Mouse (Mus musculus): ENCODE data around the gene Cyp2c23.

The Cyp2c23 gene

DNA sequence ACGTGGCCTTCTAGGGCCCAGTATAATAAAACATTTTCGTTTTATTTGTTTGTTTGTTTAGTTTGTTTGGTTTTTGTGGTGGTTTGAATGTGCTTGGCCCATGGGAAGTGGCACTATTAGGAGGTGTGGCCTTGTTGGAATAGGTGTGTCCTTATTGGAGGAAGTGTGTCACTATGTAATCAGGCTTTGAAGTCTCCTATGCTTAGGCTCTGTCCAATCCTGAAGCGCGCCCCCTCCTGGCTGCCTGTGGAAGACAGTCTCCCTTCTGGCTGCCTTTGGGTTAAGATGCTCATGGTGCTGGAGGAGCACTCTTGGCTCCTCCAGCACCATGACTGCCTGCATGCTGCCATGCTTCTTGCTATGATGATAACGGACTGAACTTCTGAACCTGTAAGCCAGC, 5.9 kb downstream of the Cyp2c23 start:
- no peak for DNase-seq (ENCODE audit: low read depth)

DNA sequence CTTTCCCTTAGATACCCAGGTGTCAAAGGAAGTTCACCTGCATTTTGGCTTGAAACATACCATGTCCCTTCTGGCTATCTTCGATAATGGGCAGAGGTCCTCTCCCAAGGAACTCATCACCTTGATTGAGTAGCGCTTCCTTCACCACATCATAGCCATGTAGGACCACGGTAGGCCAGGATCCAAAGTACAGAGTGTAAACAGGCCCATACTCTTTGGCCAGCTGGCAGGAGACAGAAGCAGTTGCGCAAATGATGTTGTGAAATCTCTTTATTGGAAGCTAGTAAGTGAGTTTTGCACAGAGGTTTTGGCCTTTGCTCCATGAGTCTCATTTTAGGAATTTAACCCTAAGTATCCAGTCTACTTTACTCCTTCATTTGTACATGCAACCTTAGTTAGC, 7.5 kb downstream of the Cyp2c23 start:
- no peak for DNase-seq (ENCODE audit: low read depth)

DNA sequence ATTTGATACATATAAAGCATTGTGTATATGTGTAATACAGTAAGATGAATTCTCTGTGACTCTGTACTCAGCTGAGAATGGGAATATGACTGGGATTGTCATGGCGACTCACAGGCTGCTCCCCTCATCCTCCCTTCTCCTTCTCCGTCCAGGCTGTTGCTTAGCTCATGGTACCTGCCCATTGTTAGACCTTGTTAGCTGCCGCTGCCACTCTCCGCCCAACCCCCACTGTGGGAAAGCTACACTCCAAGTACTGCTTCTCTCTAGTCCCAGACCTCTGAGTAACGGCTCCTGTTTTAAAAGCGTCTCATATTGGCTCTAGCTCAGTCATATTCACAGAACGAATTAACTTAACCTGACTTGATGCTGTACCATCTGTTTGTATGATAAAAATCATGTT, 9.3 kb downstream of the Cyp2c23 start:
- no peak for DNase-seq (ENCODE audit: low read depth)

DNA sequence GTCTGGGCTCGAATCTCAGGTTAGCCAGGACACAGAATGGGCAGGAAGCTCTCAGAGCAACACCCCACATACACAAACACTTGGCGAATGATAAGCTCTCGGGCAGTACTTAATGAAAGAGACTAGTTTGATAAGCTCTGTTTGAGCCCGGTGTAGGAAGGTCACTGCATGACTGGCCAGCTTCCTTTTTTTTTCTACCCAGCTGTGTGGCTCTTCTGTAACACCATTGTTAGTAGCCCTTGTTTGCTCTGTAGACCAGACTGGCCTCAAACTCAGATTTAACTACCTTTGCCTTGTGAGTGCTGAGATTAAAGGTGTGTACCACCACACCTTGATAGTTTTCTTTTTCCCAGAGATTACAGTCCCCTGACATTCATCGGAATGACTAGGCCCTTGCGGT, 15.1 kb downstream of the Cyp2c23 start:
- DNase-seq (ENCODE audit: low read depth), result no peak

DNA sequence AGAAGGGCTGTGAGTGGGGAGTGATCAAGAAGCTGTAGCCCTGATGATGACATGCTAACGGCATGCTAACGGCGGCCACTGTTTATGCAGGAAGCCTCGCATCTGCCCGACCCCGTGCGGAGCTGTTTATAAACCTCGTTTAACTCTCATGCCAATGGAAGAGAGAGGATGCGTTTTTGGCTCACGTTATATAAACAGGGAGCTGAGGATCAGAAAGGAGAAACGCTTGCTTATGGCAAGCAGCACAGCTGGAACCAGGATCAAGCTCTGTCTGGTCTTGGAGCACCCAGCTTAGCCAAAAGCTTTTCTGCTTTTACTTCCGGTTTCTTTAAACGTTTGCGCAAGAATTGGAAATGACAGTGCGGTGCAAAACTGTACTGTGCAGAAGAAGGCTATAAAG, 20.2 kb downstream of the Cyp2c23 start:
- DNase-seq (ENCODE audit: low read depth), result peak; percentile 8

DNA sequence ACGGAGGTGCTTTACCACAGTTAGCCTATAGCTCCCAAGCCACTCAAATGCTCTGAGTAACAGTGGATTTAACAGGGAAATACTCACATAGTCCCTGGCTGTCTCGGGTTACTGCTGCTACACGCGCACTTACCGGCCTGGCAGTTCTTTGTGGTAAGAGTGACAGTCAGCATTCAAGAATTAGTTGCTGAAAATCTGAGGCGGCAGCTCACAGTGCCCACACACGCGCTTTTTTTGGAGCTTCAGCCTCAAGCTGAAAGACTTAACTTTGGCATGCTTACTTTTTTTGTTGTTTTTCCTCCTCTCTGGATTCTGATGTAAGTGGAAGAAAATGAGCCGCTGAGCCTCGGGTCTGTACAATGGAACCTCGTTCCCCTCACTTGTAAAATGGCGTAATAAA, 21.8 kb downstream of the Cyp2c23 start:
- no peak for DNase-seq (ENCODE audit: low read depth)

DNA sequence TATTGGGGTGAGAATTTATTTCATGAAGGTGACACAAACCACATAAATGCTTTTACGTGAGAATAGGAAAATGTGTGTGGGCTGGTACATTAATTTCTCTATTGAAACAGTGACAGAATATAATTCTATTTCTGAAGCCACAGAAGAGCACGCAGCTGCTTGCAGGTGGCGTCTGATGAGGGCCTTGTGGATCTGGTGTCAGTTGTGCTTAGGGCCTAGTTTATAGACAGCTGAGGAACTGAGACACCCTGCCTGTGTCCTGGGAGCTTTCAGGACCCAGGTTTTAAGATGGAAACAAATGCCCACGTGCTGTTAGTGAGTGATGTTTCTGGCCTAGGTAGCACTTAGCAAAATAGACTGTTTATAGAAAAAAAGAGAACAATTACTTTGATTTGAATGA, 24.0 kb downstream of the Cyp2c23 start:
- no peak for DNase-seq (ENCODE audit: low read depth)

DNA sequence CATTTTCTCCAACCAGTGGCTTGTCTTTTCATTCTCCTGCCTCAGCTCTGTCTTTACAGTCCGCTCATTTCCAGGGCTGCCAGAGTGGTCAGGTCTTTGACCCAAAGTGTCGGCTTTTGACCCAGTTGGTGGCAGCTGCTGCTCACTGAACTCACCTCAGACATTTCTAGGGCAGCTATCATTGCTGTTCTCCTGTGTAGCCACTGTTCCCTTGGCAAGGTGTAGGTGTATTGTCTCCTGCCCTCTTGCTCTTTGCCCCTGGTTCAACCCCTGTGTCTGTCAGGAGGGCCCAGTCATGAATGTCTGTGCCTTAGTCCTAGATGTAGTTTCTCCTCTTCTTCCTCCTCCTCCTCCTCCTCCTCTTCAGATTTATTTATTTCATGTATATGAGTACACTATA, 24.7 kb downstream of the Cyp2c23 start:
- DNase-seq (ENCODE audit: low read depth), result no peak

DNA sequence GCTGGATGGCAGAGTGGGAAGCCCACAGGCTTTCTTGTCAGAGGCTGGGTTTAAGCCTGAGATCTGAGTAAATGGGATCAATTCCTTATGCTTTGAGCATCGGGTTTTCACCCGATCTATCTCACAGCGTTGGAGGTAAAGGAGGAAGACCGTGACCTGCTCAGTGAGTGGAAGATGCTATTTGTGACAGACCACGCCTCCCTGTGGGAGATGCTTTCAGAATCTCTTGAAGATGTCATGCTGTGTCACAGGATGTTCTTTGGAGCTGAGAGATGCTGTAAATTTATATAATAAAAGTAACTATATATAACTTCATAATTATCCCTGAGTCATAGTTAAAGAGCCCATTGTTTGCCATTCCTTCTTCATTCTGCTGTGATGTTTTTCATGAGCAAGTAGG, 28.3 kb downstream of the Cyp2c23 start:
- DNase-seq (ENCODE audit: low read depth), result no peak

DNA sequence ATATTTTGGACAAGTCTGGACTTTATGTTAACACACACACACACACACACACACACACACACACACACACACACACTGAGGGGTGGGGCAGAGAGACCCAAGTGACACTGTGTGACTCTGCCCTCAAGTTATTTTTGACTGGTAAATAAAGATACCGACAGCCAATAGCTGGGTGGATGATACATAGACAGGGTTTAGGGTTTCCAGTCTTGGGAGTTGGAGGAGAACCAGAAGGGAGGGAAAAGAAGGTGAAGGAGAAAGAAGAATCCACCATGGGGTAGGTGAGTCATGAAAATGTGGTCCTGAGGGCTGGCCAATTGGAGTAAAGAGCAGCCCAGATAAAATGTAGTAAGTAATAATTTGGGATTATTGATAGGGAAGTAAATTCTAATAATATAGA, 28.9 kb downstream of the Cyp2c23 start:
- no peak for DNase-seq (ENCODE audit: low read depth)

DNA sequence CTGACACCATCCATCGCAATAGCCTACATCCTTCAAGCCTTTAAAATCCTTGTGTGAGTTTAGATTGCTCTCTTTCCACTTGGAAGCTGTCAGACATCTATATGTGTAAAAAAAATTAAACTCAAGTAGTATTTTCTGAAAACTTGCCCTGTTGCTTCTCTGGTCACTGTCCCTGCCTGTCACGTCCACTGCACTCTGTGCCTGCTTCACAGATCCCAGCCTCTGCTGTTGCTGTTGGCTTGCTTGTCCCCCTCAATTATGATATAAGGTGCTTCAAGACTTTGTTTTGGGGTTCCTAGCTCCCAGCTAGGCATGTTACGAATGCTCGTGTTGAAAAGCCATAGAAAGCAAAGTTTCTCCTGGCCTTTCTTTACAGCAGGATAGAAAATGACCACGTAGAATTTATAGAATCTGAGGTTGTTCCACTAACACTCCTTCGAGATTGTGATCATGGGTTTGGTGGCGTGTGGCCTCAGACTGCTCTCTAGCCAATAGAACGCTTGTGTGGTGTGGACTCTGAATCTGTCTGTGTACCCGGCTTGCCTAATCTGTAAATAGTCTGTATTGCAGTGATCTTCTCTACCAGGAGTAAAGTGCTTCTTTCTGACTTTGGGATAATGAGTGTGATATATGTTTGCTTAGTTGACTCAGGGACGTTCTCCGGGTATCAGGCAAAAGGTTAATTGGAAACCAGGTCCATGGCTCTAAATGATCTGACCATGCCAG, 30.0 kb downstream of the Cyp2c23 start:
- no peak for DNase-seq (ENCODE audit: low read depth)

DNA sequence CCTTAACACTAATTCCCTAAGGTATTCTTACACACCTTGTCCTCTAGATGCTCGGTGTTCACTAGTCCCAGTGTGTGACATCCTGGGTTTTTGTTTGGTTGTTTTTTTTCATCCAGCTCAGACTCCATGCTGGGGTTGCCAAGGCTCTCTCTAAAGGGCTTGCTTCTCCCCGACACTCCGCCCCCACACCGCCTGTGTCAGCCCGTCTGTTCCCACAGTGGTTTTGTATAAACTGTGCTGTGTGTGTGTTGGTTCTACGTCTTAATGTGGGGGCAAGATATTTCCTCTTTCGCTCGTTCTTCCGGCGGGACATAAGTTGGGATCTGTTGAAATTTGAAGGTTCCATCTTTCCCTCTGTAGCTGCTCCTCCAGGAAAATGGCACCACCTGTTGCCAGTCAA, 30.9 kb downstream of the Cyp2c23 start:
- DNase-seq (ENCODE audit: low read depth), result no peak

DNA sequence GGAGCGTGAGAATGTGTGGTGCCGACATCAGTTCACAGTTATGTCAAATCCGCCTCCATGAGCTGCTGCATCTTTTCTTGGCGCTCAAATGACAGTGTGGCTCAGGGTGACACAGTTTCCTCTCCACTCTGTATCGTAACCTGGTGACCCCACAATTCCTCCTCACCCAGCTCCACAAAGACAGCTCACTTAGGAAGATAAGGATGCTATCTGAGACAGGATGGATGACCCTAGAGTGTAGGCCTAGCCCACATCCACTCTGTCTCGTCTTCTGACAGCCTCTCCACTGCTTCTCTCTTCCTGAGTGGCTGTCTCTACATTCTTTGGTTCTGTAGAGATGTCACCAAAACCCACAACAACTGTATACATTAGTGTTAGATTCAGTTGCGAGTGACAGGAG, 33.6 kb downstream of the Cyp2c23 start:
- DNase-seq (ENCODE audit: low read depth), result no peak

DNA sequence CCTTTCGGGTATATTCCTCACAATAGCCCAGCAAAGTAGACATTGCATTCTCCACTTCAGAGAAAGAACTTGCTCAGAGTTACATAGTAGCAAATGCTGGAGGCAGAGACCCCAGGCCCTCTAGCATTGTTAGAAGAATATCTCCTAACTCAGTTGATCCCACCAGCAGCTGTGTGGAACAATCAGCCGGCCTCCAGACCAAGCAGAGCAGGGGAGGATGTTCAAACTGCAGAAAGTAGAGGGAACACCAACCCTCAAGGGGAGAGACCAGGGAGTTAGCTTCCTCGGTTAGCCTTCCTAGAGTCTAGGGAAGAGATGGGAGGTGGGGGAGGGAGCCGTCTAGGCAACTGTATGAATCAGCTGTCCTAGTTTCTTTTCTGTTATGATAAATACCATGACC, 36.5 kb downstream of the Cyp2c23 start:
- no peak for DNase-seq (ENCODE audit: low read depth)

DNA sequence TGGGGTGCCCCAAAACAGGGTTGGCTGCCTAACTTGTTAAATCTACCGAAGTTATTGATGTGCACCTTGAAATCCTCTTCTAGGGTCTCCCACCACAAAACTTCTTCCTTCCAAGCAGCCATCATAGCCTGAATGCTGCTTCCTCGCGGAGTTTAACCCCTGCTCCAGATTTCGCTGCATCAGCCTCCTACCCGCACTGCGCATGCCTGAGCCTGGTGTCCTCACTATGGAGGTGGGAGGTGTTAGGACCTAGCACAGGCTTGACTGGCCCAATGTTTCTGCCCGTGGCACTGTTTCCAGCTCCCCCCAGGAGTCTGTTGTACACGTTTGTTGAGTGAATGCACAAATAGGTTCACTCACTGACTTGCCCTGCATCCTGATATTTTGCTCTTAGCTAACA, 38.6 kb downstream of the Cyp2c23 start:
- DNase-seq (ENCODE audit: low read depth), result no peak

DNA sequence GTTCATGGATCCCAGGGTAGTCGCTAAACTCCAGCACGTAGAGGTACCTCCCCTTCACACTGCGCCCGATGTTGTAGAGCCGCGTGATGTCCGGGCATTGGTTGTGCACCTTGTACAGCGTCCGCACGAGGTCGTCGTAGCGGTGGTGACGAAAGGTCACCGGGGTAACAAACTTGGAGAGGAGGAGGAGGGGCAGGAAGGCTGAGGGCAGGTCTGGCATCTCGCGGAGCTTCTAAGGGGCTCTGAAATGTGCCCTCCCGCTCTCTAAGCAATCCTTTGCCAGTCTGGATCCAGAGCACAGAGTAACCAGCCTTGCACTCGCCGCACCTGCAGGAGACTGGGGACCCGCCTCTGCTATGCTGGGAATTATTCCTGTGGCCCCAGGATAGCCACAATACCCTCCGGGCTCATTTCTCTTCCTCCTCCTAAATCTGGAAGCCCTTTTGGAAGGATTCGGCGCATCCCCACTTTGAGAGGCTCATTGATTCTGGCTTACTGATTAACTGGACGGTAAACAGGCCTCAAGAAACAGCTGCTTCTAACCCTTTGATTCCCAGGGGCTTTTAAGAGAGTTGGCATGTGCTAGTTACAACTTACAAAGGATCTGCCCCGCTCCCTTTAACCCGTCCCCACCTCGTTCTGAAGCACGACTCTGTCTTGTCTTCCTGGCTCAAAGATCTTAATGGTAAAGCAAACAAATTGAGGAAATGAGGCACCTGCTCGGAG, 42.8 kb downstream of the Cyp2c23 start, which contains the start of gene Cpn1:
Gene Cpn1, minus strand, starts transcription at position 488 of the 726 bp plus-strand sequence.
- DNase-seq (ENCODE audit: low read depth), result no peak

DNA sequence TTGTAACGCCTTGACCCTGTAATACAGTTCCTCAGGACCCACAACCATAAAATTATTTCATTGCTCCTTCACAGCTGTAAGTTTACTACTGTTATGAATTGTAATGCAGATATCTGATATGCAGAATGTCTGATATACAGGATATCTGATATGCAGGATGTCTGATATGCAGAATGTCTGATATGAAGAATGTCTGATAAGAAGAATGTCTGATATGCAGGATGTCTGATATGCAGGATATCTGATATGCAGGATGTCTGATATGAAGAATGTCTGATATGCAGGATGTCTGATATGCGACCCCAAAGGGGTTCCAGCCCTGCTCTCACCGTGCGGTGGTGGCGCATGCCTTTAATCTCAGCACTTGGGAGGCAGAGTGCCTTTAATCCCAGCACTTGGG, 47.0 kb downstream of the Cyp2c23 start:
- DNase-seq (ENCODE audit: low read depth), result no peak

DNA sequence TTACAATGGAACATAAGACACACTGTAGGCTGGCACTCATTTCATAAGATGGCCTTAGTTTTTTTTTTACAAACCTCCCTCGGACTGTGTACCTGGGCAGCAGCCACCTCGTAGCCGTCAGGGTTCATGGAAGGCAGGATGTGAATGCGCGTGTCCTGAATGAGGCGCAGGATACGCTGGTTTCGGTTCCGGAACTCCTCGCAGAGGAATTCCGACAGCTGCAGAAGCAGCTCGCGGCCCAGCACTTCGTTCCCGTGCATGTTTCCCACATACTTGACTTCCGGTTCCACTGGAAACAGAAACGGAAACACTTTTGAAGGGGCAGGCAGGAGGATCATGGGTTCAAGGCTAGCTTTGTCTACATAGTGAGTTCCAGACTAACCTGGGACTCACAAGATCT, 48.3 kb downstream of the Cyp2c23 start:
- no peak for DNase-seq (ENCODE audit: low read depth)

DNA sequence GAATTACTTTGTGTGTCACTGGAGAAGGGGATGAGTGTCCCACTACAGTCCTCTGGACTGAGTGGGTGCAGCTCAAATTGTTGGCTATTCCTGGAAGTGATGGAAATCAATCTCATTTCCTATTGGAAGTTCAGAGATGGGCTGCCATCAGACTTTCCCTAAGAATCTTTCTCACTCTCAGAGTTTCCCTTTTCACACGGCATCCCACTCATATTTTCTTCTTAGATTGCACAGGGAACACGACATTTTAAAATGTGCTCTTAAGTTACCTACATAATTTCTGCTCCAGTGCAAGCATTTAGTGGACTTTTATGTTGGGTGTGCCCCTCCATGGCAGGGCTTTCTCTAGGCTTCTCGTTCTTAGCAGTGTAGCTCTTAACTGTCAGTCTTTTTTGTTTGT, 51.2 kb downstream of the Cyp2c23 start:
- DNase-seq (ENCODE audit: low read depth), result no peak

DNA sequence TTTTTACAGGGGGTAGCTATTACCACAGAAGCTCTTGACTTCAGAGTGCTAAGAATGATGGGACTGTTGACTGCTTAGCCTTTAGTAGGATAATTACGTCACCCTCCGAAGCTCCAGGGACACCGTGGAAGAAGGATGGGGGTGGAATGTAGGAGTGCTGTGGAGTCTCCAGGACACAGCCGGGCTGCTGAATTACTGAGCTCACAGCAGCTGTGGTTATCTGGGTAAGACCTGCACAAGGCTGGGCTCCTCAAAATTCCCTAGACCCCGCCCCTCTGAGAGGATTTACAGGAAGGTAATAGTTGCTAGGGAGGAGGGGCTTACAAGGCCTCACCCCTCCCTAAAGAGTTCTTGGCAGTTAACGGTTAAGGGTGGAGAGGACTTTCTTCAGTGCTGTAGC, 52.3 kb downstream of the Cyp2c23 start:
- DNase-seq (ENCODE audit: low read depth), result no peak

DNA sequence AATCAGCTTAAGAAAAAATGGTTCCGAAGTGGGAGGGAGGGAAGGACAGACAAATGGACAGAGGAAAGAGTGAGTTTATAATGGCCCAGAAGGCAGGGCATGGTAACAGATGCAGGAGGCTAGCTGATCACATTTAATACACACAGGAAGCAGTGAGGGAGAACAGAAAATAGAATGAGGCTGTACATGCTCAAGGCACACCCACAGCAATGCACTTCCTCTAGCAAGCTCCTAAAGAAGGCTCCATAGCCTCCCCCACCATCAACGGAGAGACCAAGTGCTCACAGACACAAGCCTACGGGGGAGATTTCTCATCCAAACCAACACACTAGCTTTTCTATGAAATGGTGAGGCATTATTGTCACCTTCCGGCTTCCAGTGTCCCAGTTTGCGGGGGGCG, 54.8 kb downstream of the Cyp2c23 start:
- no peak for DNase-seq (ENCODE audit: low read depth)

DNA sequence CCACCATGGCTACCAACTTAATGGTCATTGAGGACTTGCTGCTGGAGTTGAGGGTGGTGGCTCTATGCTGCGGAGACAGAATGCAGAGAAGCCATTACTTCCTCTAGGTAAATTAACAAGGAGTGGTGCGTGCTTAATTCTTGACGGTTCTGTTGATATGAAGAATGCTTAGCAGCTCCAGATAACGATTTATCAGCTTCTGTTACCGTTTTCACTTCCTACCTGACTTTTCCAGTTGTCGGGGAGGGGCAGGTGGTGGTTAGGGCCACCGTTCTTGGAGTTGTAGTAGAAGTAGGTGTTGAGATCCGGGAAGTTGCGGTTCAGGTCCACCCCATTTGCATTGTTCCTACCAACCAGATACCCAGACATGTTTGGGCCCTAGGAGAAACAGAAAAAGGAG, 55.3 kb downstream of the Cyp2c23 start:
- DNase-seq (ENCODE audit: low read depth), result no peak

DNA sequence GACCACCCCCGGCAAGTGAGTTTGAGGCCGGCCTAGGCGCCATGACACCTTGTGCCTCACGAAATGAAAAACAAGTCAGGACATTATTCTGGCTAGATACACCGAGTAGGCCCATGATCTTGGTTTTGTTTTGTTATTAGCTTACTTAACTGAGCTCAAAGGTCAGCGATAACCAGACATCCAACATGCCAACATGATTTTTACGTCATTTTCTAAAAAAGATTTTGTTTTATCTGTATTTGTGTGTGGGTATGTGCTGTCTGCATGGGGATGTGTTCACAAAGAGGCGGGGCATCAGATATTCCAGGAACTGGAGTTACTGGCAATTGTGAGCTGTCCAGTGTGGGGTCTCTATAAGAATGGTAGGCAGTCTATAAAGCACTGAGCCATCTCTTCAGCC, 56.9 kb downstream of the Cyp2c23 start:
- no peak for DNase-seq (ENCODE audit: low read depth)

DNA sequence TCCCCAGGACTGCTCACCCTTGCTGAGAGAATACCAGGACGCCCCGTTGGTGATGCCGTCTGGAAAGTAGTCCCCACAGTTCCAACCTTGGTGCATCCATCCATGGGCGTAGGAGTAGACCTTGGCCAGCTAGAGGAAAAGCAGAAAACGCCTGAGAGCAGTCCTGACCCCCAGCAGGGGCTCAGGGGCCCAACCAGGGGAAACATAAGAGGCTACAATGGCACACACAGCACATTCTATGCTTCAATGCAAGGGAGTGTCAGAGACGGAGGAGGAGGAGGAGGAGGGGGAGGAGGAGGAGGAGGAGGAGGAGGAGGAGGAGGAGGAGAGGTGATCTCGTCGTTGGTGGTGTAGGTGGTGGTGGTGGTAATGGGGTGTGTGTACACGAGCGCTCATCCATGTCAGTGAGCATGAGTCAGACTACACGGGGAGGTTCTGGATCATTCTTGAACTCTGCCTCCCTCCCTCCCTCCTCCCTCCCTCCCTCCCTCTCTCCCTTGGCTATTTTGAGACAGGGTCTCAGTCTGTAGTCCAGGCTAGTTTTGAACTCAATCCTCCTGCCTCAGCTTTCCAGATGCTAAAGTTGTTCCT, 60.5 kb downstream of the Cyp2c23 start:
- DNase-seq (ENCODE audit: low read depth), result no peak
